Mouse (Mus musculus): ENCODE results near the gene Psmb9. TPM values are rescaled to one million over a fixed set of nuclear protein-coding genes. Genes with fewer than 3 reads are reported as not detected.
A peak's percentile ranks its signal among the peaks of the same experiment; 100 is the strongest.
"Not testable (repeated sequence)": the region's sequence is repeated elsewhere in the genome, so short reads cannot be mapped to it uniquely, and the experiment has no call there.

Psmb9 gene
- polyA plus RNA-seq (2015; fragmentation: Nextera tagmentation; extraction: Ambion mirVana), result 2.1 and 35.0 TPM in 2 replicates

DNA sequence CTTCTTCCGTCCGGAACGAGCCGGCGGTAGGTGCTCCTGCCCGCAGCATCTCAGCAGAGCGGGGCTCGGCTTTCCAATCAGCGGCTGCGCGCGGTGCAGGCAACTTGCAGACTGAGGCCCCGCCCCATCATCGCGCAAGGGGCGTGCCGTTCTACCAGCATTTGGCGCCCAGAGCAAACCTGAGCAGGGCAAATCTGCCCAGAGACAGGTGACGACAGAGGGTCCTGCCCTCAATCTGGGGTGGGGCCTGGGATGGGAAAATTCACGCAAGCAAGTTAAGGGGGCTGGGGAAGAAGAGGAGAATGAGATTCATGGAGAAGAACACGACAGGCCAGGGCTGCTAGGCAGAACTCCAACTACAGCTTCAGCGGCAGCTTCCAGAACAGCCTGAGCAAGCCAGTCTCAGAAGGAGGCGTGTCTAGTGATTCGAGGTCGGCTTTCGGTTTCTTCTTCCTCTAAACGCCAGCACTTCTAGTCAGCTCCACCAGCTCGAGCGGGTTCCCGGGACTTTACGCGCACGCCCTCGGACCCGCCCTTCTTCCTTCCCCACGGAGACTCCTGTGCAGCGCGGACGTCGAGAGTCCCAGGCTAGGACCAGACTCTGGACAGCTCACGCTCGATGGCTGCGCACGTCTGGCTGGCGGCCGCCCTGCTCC lies at the start of gene Psmb9, which contains the start of gene Tap1:
Gene Psmb9, minus strand, starts transcription at position 504 of the 656 bp plus-strand sequence.
Gene Tap1, plus strand, starts transcription at position 293 of the 656 bp plus-strand sequence.
- Histone ChIP-seq H3K9me3 (replicated peaks) (no peaks in the 10 kb centered on the region), H3K4me3 (replicated peaks) (peak within 1 kb of the TSS; percentile 52), H3K27ac (replicated peaks) (peak within 1 kb of the TSS; percentile 23; the same call in 1 of the 2 replicates), H3K9ac (replicated peaks) (peak within 1 kb of the TSS; percentile 47), H3K36me3 (no peaks in the 10 kb centered on the region), H3K4me1 (peaks cover 18% of the 10 kb centered on the region), H3K27me3 (replicated peaks) (peaks cover 82% of the 10 kb centered on the region), H3K4me2 (peak within 1 kb of the TSS; percentile 93)
- peak; percentile 98 for ATAC-seq (ENCODE audit: low FRiP score)
- under 1% methylated on average over 46 of the region's 46 CpGs for WGBS

DNA sequence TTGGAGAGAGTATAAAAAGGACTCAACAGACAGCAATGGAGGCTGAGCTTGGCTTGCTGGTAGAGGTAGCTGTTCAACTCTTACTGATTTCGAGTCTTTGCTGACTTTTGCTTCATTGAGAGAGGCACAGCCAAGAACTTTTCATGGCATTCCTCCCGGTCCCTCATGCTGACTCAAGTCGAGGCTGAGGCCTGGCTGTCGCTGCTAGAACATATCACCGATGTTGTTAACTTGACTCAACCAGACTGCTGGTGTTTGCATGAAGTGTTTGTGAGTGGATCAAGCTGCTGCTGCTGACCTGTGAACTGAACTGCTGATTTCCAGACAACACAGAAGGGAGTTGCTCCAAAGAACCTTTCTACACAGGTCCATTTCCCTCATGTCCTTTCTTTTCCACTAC lies 49.1 kb upstream of the Psmb9 start:
- H3K27me3 ChIP-seq (replicated peaks), result no peaks in the 10 kb centered on the region
- no peaks in the 10 kb centered on the region for H3K36me3 ChIP-seq
- ATAC-seq (ENCODE audit: low FRiP score), result no peak
- H3K9me3 ChIP-seq (replicated peaks), result no peaks in the 10 kb centered on the region; the same call in 1 of the 2 replicates
- no peak overlapping the region for H3K27ac ChIP-seq (replicated peaks)
- H3K4me2 ChIP-seq, result no peak overlapping the region
- H3K4me1 ChIP-seq, result no peaks in the 10 kb centered on the region
- 87% methylated on average over 5 of the region's 5 CpGs for WGBS
- H3K4me3 ChIP-seq (replicated peaks), result no peak overlapping the region
- no peak overlapping the region for H3K9ac ChIP-seq (replicated peaks)

GRCm38 (mm10) chr17:34234926-34235325 lies 47.4 kb upstream of the Psmb9 start:
- no peaks in the 10 kb centered on the region for H3K4me1 ChIP-seq
- no peak overlapping the region for H3K9ac ChIP-seq (replicated peaks)
- no peaks in the 10 kb centered on the region for H3K36me3 ChIP-seq
- no peak overlapping the region for H3K27ac ChIP-seq (replicated peaks)
- ATAC-seq (ENCODE audit: low FRiP score), result no peak; the same call in 1 of the 2 replicates
- no peak overlapping the region for H3K4me2 ChIP-seq
- no peaks in the 10 kb centered on the region for H3K27me3 ChIP-seq (replicated peaks)
- no peaks in the 10 kb centered on the region for H3K9me3 ChIP-seq (replicated peaks)
- H3K4me3 ChIP-seq (replicated peaks), result no peak overlapping the region
- WGBS, result 57% methylated on average over 9 of the region's 9 CpGs

- not testable (repeated sequence) for H3K9me3 ChIP-seq (replicated peaks); H3K36me3 ChIP-seq; H3K4me3 ChIP-seq (replicated peaks); H3K4me2 ChIP-seq; ATAC-seq (ENCODE audit: low FRiP score); H3K27me3 ChIP-seq (replicated peaks); H3K27ac ChIP-seq (replicated peaks); H3K9ac ChIP-seq (replicated peaks); H3K4me1 ChIP-seq
- 78% methylated on average over 6 of the region's 7 CpGs for WGBS
Measured at GRCm38 (mm10) chr17:34232021-34232420, 44.5 kb upstream of the Psmb9 start.

DNA sequence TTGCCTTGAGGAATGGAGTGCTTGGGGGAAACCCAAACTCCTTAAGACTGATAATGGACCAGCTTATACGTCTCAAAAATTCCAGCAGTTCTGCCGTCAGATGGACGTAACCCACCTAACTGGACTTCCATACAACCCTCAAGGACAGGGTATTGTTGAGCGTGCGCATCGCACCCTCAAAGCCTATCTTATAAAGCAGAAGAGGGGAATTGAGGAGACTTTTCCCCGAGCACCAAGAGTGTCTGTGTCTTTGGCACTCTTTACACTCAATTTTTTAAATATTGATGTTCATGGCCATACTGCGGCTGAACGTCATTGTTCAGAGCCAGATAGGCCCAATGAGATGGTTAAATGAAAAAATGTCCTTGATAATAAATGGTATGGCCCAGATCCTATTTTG lies 43.4 kb upstream of the Psmb9 start:
- H3K4me3 ChIP-seq (replicated peaks); H3K27ac ChIP-seq (replicated peaks); H3K9ac ChIP-seq (replicated peaks); H3K9me3 ChIP-seq (replicated peaks); H3K36me3 ChIP-seq; H3K4me1 ChIP-seq; H3K4me2 ChIP-seq; ATAC-seq (ENCODE audit: low FRiP score); H3K27me3 ChIP-seq (replicated peaks): not testable (repeated sequence)
- 98% methylated on average over 9 of the region's 9 CpGs for WGBS

DNA sequence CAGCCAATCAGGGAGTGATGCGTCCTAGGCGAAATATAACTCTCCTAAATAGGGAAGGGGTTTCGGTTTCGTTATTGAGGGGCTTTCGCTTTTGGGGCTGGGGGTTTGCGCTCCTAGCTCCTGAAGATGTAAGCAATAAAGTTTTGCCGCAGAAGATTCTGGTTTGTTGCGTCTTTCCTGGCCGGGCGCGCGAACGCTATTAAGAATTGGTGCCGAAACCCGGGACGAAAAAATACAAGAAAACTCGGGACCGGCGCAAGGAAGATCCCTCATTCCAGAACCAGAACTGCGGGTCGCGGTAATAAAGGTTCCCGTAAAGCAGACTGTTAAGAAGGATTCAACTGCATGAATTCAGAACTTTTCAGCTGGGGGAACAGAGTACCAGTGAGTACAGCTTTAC lies 38.3 kb upstream of the Psmb9 start:
- not testable (repeated sequence) for H3K27me3 ChIP-seq (replicated peaks); H3K4me1 ChIP-seq; H3K9ac ChIP-seq (replicated peaks); H3K36me3 ChIP-seq; ATAC-seq (ENCODE audit: low FRiP score); H3K4me3 ChIP-seq (replicated peaks); H3K4me2 ChIP-seq; H3K9me3 ChIP-seq (replicated peaks); H3K27ac ChIP-seq (replicated peaks)
- 96% methylated on average over 14 of the region's 23 CpGs for WGBS

DNA sequence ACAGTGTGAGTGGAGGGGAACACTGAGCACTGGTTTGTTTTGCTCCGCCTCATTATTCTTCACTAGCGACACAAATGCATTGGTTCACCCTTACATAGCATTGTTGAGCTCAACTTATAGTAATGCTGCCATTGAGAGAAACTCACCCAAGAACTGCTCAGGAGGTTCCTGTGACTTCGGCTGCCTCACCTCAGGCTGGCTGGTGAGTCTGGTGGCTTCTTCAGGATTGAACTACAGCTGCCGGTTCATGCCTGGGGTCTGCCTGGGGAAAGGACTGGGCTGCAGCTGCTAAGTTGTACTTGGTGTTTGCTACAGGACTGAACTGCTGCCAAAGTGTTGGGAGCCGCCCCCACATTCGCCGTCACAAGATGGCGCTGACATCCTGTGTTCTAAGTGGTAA lies 37.9 kb upstream of the Psmb9 start:
- Histone ChIP-seq H3K4me2 (no peak overlapping the region), H3K9me3 (replicated peaks) (no peaks in the 10 kb centered on the region), H3K4me3 (replicated peaks) (no peak overlapping the region), H3K36me3 (no peaks in the 10 kb centered on the region), H3K9ac (replicated peaks) (no peak overlapping the region), H3K27ac (replicated peaks) (no peak overlapping the region), H3K4me1 (no peaks in the 10 kb centered on the region), H3K27me3 (replicated peaks) (no peaks in the 10 kb centered on the region)
- 95% methylated on average over 8 of the region's 8 CpGs for WGBS
- ATAC-seq (ENCODE audit: low FRiP score), result no peak

DNA sequence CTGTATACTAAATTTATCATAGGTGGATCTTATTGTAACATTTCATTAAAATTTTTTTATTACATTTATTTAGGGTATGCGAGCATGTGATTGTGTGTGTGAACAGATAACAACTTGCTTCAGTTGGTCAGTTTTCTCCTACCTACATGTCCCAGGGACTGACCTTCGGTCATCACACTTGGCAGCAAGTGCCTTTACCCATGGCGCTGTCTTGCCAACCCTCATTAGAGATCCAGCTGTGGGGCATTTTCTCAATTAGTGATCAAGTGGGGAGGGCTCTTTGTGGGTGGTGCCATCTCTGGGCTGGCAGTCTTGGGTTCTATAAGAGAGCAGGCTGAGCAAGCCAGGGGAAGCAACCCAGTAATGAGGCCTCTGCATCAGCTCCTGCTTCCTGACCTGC lies 37.3 kb upstream of the Psmb9 start:
- no peaks in the 10 kb centered on the region for H3K4me1 ChIP-seq
- no peaks in the 10 kb centered on the region for H3K27me3 ChIP-seq (replicated peaks)
- no peaks in the 10 kb centered on the region for H3K9me3 ChIP-seq (replicated peaks)
- no peak overlapping the region for H3K4me2 ChIP-seq
- ATAC-seq (ENCODE audit: low FRiP score), result no peak
- H3K9ac ChIP-seq (replicated peaks), result no peak overlapping the region
- WGBS, result 94% methylated on average over 3 of the region's 3 CpGs
- H3K27ac ChIP-seq (replicated peaks), result no peak overlapping the region
- H3K36me3 ChIP-seq, result no peaks in the 10 kb centered on the region
- H3K4me3 ChIP-seq (replicated peaks), result no peak overlapping the region

DNA sequence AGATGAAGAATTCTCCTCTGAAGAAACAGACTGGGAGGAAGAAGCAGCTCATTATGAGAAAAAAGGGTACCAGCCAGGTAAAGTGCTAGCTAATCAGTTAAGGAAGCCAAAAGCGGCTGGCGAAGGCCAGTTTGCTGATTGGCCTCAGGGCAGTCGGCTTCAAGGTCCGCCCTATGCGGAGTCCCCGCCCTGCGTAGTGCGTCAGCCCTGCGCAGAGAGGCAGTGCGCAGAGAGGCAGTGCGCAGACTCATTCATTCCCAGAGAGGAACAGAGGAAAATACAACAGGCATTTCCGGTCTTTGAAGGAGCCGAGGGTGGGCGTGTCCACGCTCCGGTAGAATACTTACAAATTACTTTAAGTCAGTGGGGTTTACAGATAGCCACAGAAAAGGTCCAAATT lies 32.8 kb upstream of the Psmb9 start:
- WGBS, result 98% methylated on average over 6 of the region's 16 CpGs
- not testable (repeated sequence) for H3K27me3 ChIP-seq (replicated peaks); H3K4me2 ChIP-seq; H3K27ac ChIP-seq (replicated peaks); H3K36me3 ChIP-seq; H3K4me1 ChIP-seq; H3K4me3 ChIP-seq (replicated peaks); H3K9me3 ChIP-seq (replicated peaks); H3K9ac ChIP-seq (replicated peaks); ATAC-seq (ENCODE audit: low FRiP score)

GRCm38 (mm10) chr17:34219801-34220200 lies 32.2 kb upstream of the Psmb9 start:
- 96% methylated on average over 3 of the region's 7 CpGs for WGBS
- not testable (repeated sequence) for H3K4me3 ChIP-seq (replicated peaks); H3K4me2 ChIP-seq; H3K27ac ChIP-seq (replicated peaks); H3K27me3 ChIP-seq (replicated peaks); H3K4me1 ChIP-seq; H3K36me3 ChIP-seq; H3K9ac ChIP-seq (replicated peaks); ATAC-seq (ENCODE audit: low FRiP score); H3K9me3 ChIP-seq (replicated peaks)

DNA sequence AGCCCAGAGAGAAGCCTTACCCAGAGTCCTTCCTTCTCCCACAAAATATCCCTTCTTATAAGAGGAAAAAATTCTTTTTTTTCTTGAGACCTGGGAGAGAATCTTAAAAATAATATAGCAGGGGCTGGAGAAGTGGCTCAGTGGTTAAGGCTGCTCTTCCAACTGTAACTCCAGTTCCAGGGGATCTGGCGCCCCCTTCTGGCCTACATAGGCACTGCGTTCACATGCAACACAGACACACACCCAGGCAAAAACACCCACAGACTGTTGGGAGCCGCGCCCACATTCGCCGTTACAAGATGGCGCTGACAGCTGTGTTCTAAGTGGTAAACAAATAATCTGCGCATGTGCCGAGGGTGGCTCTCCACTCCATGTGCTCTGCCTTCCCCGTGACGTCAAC lies 31.5 kb upstream of the Psmb9 start:
- H3K9me3 ChIP-seq (replicated peaks); H3K27ac ChIP-seq (replicated peaks); H3K9ac ChIP-seq (replicated peaks); ATAC-seq (ENCODE audit: low FRiP score); H3K4me2 ChIP-seq; H3K36me3 ChIP-seq; H3K4me3 ChIP-seq (replicated peaks); H3K4me1 ChIP-seq: not testable (repeated sequence)
- H3K27me3 ChIP-seq (replicated peaks), result peaks cover 10% of the 10 kb centered on the region
- 90% methylated on average over 7 of the region's 11 CpGs for WGBS

DNA sequence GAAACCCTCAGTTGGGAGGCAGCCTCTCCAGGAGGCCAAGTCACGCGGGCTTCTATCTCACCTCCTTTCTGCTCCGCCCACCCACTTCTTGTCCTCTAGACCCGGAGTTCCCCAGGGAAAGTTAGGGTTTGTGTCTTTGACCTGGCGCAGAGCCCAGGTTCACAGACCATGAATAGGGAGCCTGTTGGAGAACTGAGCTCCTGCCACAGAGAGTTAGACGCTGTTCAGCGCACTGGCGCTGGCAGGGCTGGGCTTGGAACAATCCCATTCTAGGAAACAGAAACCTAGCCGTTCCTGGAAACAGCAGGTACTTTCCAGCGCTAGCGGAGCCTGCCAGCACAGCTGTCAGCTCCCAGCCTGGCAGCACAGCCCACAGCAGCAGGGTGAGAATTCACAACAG lies 31.1 kb upstream of the Psmb9 start:
- Histone ChIP-seq H3K4me2 (no peak overlapping the region), H3K9ac (replicated peaks) (no peak overlapping the region), H3K27me3 (replicated peaks) (peaks cover 14% of the 10 kb centered on the region), H3K36me3 (no peaks in the 10 kb centered on the region), H3K4me1 (no peaks in the 10 kb centered on the region; the same call in 1 of the 2 replicates), H3K4me3 (replicated peaks) (no peak overlapping the region), H3K27ac (replicated peaks) (no peak overlapping the region), H3K9me3 (replicated peaks) (no peaks in the 10 kb centered on the region)
- ATAC-seq (ENCODE audit: low FRiP score), result no peak
- 78% methylated on average over 11 of the region's 11 CpGs for WGBS

Measured in neural tube, embryonic 15.5 days (tissue).